Mouse (Mus musculus) adrenal gland, postnatal 10 days (tissue): ENCODE data around the gene Xylt2. TPM values are rescaled to one million over a fixed set of nuclear protein-coding genes. Genes with fewer than 3 reads are reported as not detected.

Experiments used
- DNase-seq: peaks from one replicate; pipeline ENCODE4 v3.0.0; 2021; ENCODE audit warnings: mixed read lengths
- total RNA-seq, 2 experiments: library from RNA; stranded (reverse); gene quantifications; 2 replicates each; pipeline ENCODE4 v1.2.3; 2021

The Xylt2 gene
- total RNA-seq, 2 experiments from 2014 or later = 19.8 to 26.5 TPM

DNA sequence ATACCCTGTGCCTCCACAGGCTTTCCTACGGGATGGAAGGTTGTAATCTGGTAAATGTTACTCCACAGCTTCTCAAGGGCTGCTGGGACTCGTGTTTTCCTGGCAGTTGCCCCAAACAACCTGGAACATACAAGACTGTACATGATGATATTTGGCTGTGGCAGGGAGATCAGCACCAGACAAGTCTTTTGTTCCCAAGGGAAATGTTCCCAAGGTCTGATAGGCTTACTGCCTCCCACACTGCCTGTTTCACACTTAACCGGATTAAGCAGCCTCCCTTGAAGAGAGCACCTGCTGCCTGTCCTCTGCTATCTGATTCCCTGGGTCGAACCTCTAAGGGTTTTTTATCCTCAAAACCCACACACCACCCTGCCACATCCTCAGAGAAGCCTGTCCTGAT lies 61.8 kb downstream of the Xylt2 start:
- DNase-seq = no peak

DNA sequence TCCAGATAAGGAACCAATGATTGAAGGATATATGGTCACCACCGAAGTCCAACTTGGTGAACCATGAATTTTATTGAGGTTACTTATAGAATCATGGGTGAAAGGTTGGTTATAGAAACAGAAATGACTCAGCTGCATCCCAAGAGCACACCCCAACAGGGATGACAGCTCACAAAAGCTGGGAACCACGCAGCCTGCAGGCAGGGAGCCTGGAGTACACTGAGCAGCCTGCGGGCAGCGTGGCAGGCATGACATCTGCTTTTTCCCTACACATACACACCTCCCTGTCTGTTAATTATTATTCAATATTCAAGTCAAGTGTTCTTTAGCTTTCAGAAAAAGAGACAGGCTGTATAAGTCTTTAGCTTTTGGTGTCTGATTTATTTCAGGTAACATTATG lies 62.7 kb downstream of the Xylt2 start:
- no peak for DNase-seq

Other genes with a start within 250 kb of the Xylt2 start
- gene Cacna1g, start 203.3 kb downstream of the Xylt2 start, total RNA-seq = 1 to 10 TPM; 2.1 to 2.8 TPM
- gene Spata20, start 191.3 kb downstream of the Xylt2 start, total RNA-seq = not detected
- 10 to 100 TPM in 1 of 2 experiments, 1 to 10 TPM in 1; 7.0 to 10.2 TPM for gene Epn3, start 177.5 kb downstream of the Xylt2 start, total RNA-seq
- gene Mycbpap, start 155.8 kb downstream of the Xylt2 start, total RNA-seq = 1 to 10 TPM; 3.3 to 4.8 TPM
- gene Rsad1, start 128.3 kb downstream of the Xylt2 start, total RNA-seq = 10 to 100 TPM in 1 of 2 experiments, 1 to 10 TPM in 1; 8.3 to 10.1 TPM
- gene Chad, start 112.5 kb downstream of the Xylt2 start, total RNA-seq = 1 to 10 TPM in 1 of 2 experiments, under 1 TPM in 1; 0.39 to 2.9 TPM
- 10 to 100 TPM; 55.9 to 57.7 TPM for gene Acsf2, start 75.6 kb downstream of the Xylt2 start, total RNA-seq
- 100 to 1,000 TPM; 101 to 119 TPM for gene Lrrc59, start 47.7 kb downstream of the Xylt2 start, total RNA-seq
- gene Mrpl27, start 23.7 kb downstream of the Xylt2 start, total RNA-seq = 10 to 100 TPM; 92.1 to 96.4 TPM
- gene Eme1, start 23.6 kb downstream of the Xylt2 start, total RNA-seq = 1 to 10 TPM; 2.0 to 3.6 TPM
- gene Gm11541, start 27.0 kb upstream of the Xylt2 start, total RNA-seq = not detected
- gene Cdc34b, start 64.3 kb upstream of the Xylt2 start, total RNA-seq = under 1 TPM; 0.36 to 0.48 TPM
- gene Tmem92, start 105.2 kb upstream of the Xylt2 start, total RNA-seq = not detected